Comparison of ENCODE assay signal across 15 mouse cellular contexts in genomic region chr1:23934669-23935407, GRCm38 (mm10). TPM values are rescaled to one million over a fixed set of nuclear protein-coding genes. Genes with fewer than 3 reads are reported as not detected.
DNase-seq lines count a peak whose midpoint lies in the region; ATAC-seq and TF ChIP-seq lines count a peak whose summit lies in the region.
"Had no signal": no experiment of that assay in that cellular context is flagged by ENCODE, and none has a peak within 500 bp of the region (broad histone marks: within the 10 kb centered on the region; RNA-seq: fewer than 3 reads in every experiment).

No protein-coding gene starts in this region.

- H3K9ac ChIP-seq in hindbrain, postnatal 0 days (replicated peaks; ENCODE audit: low read length): no peak overlapping the region
- H3K9ac ChIP-seq in hindbrain, embryonic 13.5 days: no peak overlapping the region
- H3K9ac ChIP-seq: liver, embryonic 13.5 days had no signal

- no peaks in the 10 kb centered on the region for H3K36me3 ChIP-seq in hindbrain, postnatal 0 days (ENCODE audit: insufficient read depth, low read length)
- no peaks in the 10 kb centered on the region for H3K36me3 ChIP-seq in hindbrain, embryonic 13.5 days
- H3K36me3 ChIP-seq: liver, embryonic 13.5 days had no signal

- H3K27me3 ChIP-seq in hindbrain, postnatal 0 days (ENCODE audit: insufficient read depth, low read length): no peaks in the 10 kb centered on the region
- H3K27me3 ChIP-seq in hindbrain, embryonic 13.5 days: no peaks in the 10 kb centered on the region
- H3K27me3 ChIP-seq: liver, embryonic 13.5 days; Patski had no signal

- no peak for ATAC-seq in hindbrain, postnatal 0 days
- ATAC-seq in hindbrain, embryonic 13.5 days (ENCODE audit: low FRiP score): no peak
- ATAC-seq: intestine, postnatal 0 days; Patski had no signal

- H3K4me3 ChIP-seq in hindbrain, postnatal 0 days (ENCODE audit: low read length): no peak overlapping the region
- H3K4me3 ChIP-seq in hindbrain, embryonic 13.5 days: no peak overlapping the region
- H3K4me3 ChIP-seq: liver, embryonic 13.5 days had no signal

- TF ChIP-seq CTCF in hindbrain, postnatal 0 days (IDR thresholded peaks at IDR 0.05; ENCODE audit: low read depth): no peak

- H3K4me2 ChIP-seq in hindbrain, postnatal 0 days (ENCODE audit: low read depth, low read length): no peak overlapping the region
- no peak overlapping the region for H3K4me2 ChIP-seq in hindbrain, embryonic 13.5 days
- H3K4me2 ChIP-seq: liver, embryonic 13.5 days had no signal

- no peaks in the 10 kb centered on the region for H3K4me1 ChIP-seq in hindbrain, postnatal 0 days (ENCODE audit: insufficient read depth, low read length)
- no peaks in the 10 kb centered on the region for H3K4me1 ChIP-seq in hindbrain, embryonic 13.5 days (replicated peaks)
- H3K4me1 ChIP-seq: liver, embryonic 13.5 days had no signal

- H3K9me3 ChIP-seq in hindbrain, postnatal 0 days (ENCODE audit: low read length): no peaks in the 10 kb centered on the region
- H3K9me3 ChIP-seq in hindbrain, embryonic 13.5 days: no peaks in the 10 kb centered on the region; the same call in 1 of the 2 replicates

- H3K27ac ChIP-seq in hindbrain, postnatal 0 days: no peak overlapping the region
- no peak overlapping the region for H3K27ac ChIP-seq in hindbrain, embryonic 13.5 days
- H3K27ac ChIP-seq: liver, embryonic 13.5 days had no signal

- WGBS in hindbrain, postnatal 0 days: 54% methylated on average over 8 of the region's 8 CpGs
- 59% methylated on average over 8 of the region's 8 CpGs for WGBS in hindbrain, embryonic 13.5 days

- DNase-seq in layer of hippocampus, adult 9-11 months: peak; percentile 28
- DNase-seq in layer of hippocampus, postnatal 10 days (ENCODE audit: low spot score in 2 of 2): no peak
- peak; percentile 41 for DNase-seq in R1 (ENCODE audit: low read depth, low spot score)
- DNase-seq in frontal cortex, postnatal 10 days (ENCODE audit: low spot score in 2 of 2): peak; percentile 18 to 40
- peak; percentile 19 for DNase-seq in retina, postnatal 1 day
- no peak for DNase-seq in hindbrain, postnatal 0 days (ENCODE audit: low spot score)
- no peak for DNase-seq in thymus, postnatal 0 days (ENCODE audit: low spot score)
- DNase-seq: adrenal gland, postnatal 14 days; cerebellum, adult 2 months; heart, postnatal 4 days; liver, embryonic 13.5 days; lung, postnatal 4 days had no signal

RNA-seq across cellular contexts. Expression of gene Smap1, which starts 12.7 kb away (rescaled TPM):
- 100 to 1,000 TPM; 192 to 197 TPM for total RNA-seq in layer of hippocampus, postnatal 10 days (2021)
- total RNA-seq in hindbrain, postnatal 0 days (2014; rRNA removed): 74.0 and 74.3 TPM in 2 replicates
- polyA plus RNA-seq in hindbrain, postnatal 0 days (2015; fragmentation: Nextera tagmentation; extraction: Ambion mirVana): 147 and 148 TPM in 2 replicates
- 41.5 and 45.8 TPM in 2 replicates for polyA plus RNA-seq in thymus, postnatal 0 days (2015; fragmentation: Nextera tagmentation; extraction: Ambion mirVana)
- 75.1 and 77.3 TPM in 2 replicates for polyA plus RNA-seq in hindbrain, embryonic 13.5 days (2015; fragmentation: Nextera tagmentation; extraction: Ambion mirVana)

Comparison
In these comparisons a context has a peak if more than half of its experiments do, and no peak if none do; other contexts are left out.
1. DNase-seq: peak in layer of hippocampus, adult 9-11 months (single experiment), R1 (single experiment), frontal cortex, postnatal 10 days (2 of 2) and retina, postnatal 1 day (single experiment); none in layer of hippocampus, postnatal 10 days (0 of 2), hindbrain, postnatal 0 days (single experiment) and thymus, postnatal 0 days (single experiment).